Mouse (Mus musculus) G1E (cell line): ENCODE measurements around the gene Dmrtb1. TPM values are rescaled to one million over a fixed set of nuclear protein-coding genes. Genes with fewer than 3 reads are reported as not detected.
A peak's percentile ranks its signal among the peaks of the same experiment; 100 is the strongest.

Experiments used
- ATAC-seq: 2 replicates; pipeline ENCODE4 v1.8.0; 2016; ENCODE audit warnings: mild to moderate bottlenecking; ENCODE audit not compliant: insufficient number of reproducible peaks, poor library complexity, low FRiP score, severe bottlenecking; ENCODE audit errors: extremely low read depth
- DNase-seq: peaks from one replicate; pipeline ENCODE4 v3.0.0; 2012; ENCODE audit warnings: low spot score
- H3K27me3 ChIP-seq: 2 replicates; pipeline ENCODE4 v1.6.1; 2012; ENCODE audit warnings: mild to moderate bottlenecking, low read length, inconsistent platforms; ENCODE audit not compliant: insufficient read depth
- H3K36me3 ChIP-seq: replicated peaks from 2 replicates; pipeline ENCODE3; 2012; ENCODE audit warnings: mild to moderate bottlenecking, inconsistent platforms
- H3K4me1 ChIP-seq: 2 replicates; pipeline ENCODE4 v1.6.1; 2012; ENCODE audit warnings: low read depth, low read length, inconsistent platforms, mixed read lengths; ENCODE audit not compliant: insufficient read depth
- H3K4me3 ChIP-seq: 2 replicates; pipeline ENCODE4 v1.5.1; 2012; ENCODE audit warnings: low read depth, mild to moderate bottlenecking, inconsistent platforms, low read length, moderate library complexity, mixed read lengths
- H3K9me3 ChIP-seq: replicated peaks from 2 replicates; pipeline ENCODE4 v1.6.1; 2012; ENCODE audit warnings: inconsistent platforms
- CTCF ChIP-seq: IDR thresholded peaks from 2 replicates; pipeline ENCODE4 v1.5.1; 2012; ENCODE audit warnings: low read depth, low read length, inconsistent platforms, mixed read lengths
- GATA1 ChIP-seq: IDR thresholded peaks from 2 replicates; pipeline ENCODE4 v1.6.1; 2012; ENCODE audit warnings: borderline replicate concordance, low read length, inconsistent platforms, mixed read lengths
- GATA2 ChIP-seq: IDR thresholded peaks from 2 replicates; pipeline ENCODE4 v1.6.1; 2012; ENCODE audit warnings: low read depth, low read length, inconsistent platforms, borderline replicate concordance
- POLR2AphosphoS5 ChIP-seq: IDR thresholded peaks from 2 replicates; pipeline ENCODE4 v1.6.1; 2012; ENCODE audit warnings: low read depth, low read length, inconsistent platforms; ENCODE audit not compliant: insufficient replicate concordance
- TAL1 ChIP-seq: conservative IDR thresholded peaks from 2 replicates; pipeline ENCODE4 v1.6.1; 2012; ENCODE audit warnings: low read depth, low read length, inconsistent platforms, mixed read lengths
- polyA plus RNA-seq: library from polyadenylated mRNA; stranded (reverse); fragments of >175 nt; gene quantifications from 2 replicates; pipeline ENCODE4 v1.2.3, GENCODE M21; 2012
- total RNA-seq, 2 experiments: library from RNA; stranded (forward) in 1 of 2; stranded (reverse) in 1 of 2; fragments of 200-1000 nt in 1 of 2; fragments of >200 nt in 1 of 2; fragmentation: Nextera tagmentation in 1 of 2; gene quantifications; 2 replicates each; pipeline ENCODE4 v1.2.3; 2014 to 2017

Gene Dmrtb1
- total and polyA plus RNA-seq, 3 experiments, result not detected

GRCm38 (mm10) chr4:107673638-107674321 lies 10.2 kb downstream of the Dmrtb1 start:
- TF ChIP-seq CTCF (no peak), GATA1 (no peak), TAL1 (no peak), GATA2 (no peak), POLR2AphosphoS5 (no peak)
- Histone ChIP-seq H3K27me3 (peaks cover 51% of the 10 kb centered on the region), H3K36me3 (no peaks in the 10 kb centered on the region), H3K9me3 (no peaks in the 10 kb centered on the region), H3K4me1 (no peaks in the 10 kb centered on the region), H3K4me3 (no peak overlapping the region)
- no peak for DNase-seq
- ATAC-seq, result peak; percentile 45; the same call in 1 of the 2 replicates

- no peaks in the 10 kb centered on the region for H3K4me1 ChIP-seq
- no peak for TF ChIP-seq GATA1
- no peak for TF ChIP-seq POLR2AphosphoS5
- no peak for TF ChIP-seq CTCF
- TF ChIP-seq GATA2, result no peak
- no peak for TF ChIP-seq TAL1
- ATAC-seq (no peak), DNase-seq (no peak)
- no peak overlapping the region for H3K4me3 ChIP-seq
- peaks cover 48% of the 10 kb centered on the region for H3K27me3 ChIP-seq
- no peaks in the 10 kb centered on the region for H3K9me3 ChIP-seq
- H3K36me3 ChIP-seq, result no peaks in the 10 kb centered on the region
These were observed 13.3 kb downstream of the Dmrtb1 start for GRCm38 (mm10) chr4:107670731-107671130.

- H3K36me3 ChIP-seq, result no peaks in the 10 kb centered on the region
- no peak for ATAC-seq
- no peak for DNase-seq
- TF ChIP-seq TAL1 (no peak), CTCF (no peak), GATA1 (no peak), GATA2 (no peak), POLR2AphosphoS5 (no peak)
- no peaks in the 10 kb centered on the region for H3K9me3 ChIP-seq
- no peak overlapping the region for H3K4me3 ChIP-seq
- no peaks in the 10 kb centered on the region for H3K4me1 ChIP-seq
- H3K27me3 ChIP-seq, result peaks cover 34% of the 10 kb centered on the region
These were observed 15.5 kb downstream of the Dmrtb1 start for GRCm38 (mm10) chr4:107668514-107668913.

- ATAC-seq, result no peak
- Histone ChIP-seq H3K4me1 (no peaks in the 10 kb centered on the region), H3K27me3 (peaks cover 24% of the 10 kb centered on the region), H3K4me3 (no peak overlapping the region), H3K36me3 (no peaks in the 10 kb centered on the region), H3K9me3 (no peaks in the 10 kb centered on the region)
- TF ChIP-seq GATA1 (no peak), TAL1 (no peak), POLR2AphosphoS5 (no peak)
- DNase-seq, result no peak
These were observed 23.4 kb downstream of the Dmrtb1 start for GRCm38 (mm10) chr4:107660649-107661048.

- Histone ChIP-seq H3K27me3 (peaks cover 53% of the 10 kb centered on the region), H3K36me3 (no peaks in the 10 kb centered on the region), H3K9me3 (no peaks in the 10 kb centered on the region), H3K4me1 (peaks cover 14% of the 10 kb centered on the region), H3K4me3 (no peak overlapping the region)
- ATAC-seq, result no peak
- DNase-seq, result no peak
- TF ChIP-seq CTCF, result no peak
- TF ChIP-seq POLR2AphosphoS5, result no peak
- no peak for TF ChIP-seq GATA1
- TF ChIP-seq TAL1, result no peak
- no peak for TF ChIP-seq GATA2
These were observed 30.8 kb downstream of the Dmrtb1 start for GRCm38 (mm10) chr4:107653280-107653643.

- no peaks in the 10 kb centered on the region for H3K36me3 ChIP-seq
- DNase-seq (peak; percentile 67), ATAC-seq (no peak; the same call in 1 of the 2 replicates)
- no peaks in the 10 kb centered on the region for H3K9me3 ChIP-seq
- H3K4me1 ChIP-seq, result peaks cover 14% of the 10 kb centered on the region
- TF ChIP-seq POLR2AphosphoS5 (no peak), GATA1 (no peak), CTCF (peak; percentile 3; the same call in 1 of the 2 replicates)
- no peak overlapping the region; the same call in 1 of the 2 replicates for H3K4me3 ChIP-seq
- H3K27me3 ChIP-seq, result peaks cover 51% of the 10 kb centered on the region
These were observed 31.3 kb downstream of the Dmrtb1 start for GRCm38 (mm10) chr4:107652598-107653279.
